Mouse (Mus musculus) cerebellum, adult 2 months (tissue): ENCODE measurements around the gene Ccin. TPM values are rescaled to one million over a fixed set of nuclear protein-coding genes. Genes with fewer than 3 reads are reported as not detected.

Experiments
- DNase-seq, 2 experiments: peaks; one replicate each; pipeline ENCODE4 v3.0.0; 2021
- H3K27ac ChIP-seq: fragments of 200-500 bp; 2 replicates; pipeline ENCODE4 v1.5.1; 2012; ENCODE audit warnings: low read length, control low read depth, inconsistent platforms; ENCODE audit not compliant: insufficient read depth
- H3K27me3 ChIP-seq: fragments of 200-500 bp; 2 replicates; pipeline ENCODE4 v1.6.1; 2012; ENCODE audit warnings: inconsistent platforms, mild to moderate bottlenecking, low read length, moderate library complexity; ENCODE audit not compliant: control insufficient read depth, insufficient read depth
- H3K4me1 ChIP-seq: fragments of 200-500 bp; 2 replicates; pipeline ENCODE4 v1.6.1; 2011; ENCODE audit warnings: low read length; ENCODE audit not compliant: control insufficient read depth, insufficient read depth
- H3K4me3 ChIP-seq: fragments of 200-500 bp; replicated peaks from 2 replicates; pipeline ENCODE3; 2011; ENCODE audit warnings: mild to moderate bottlenecking, low read depth, low read length, control low read depth; ENCODE audit not compliant: insufficient read depth
- CTCF ChIP-seq: fragments of 200-500 bp; IDR thresholded peaks from 2 replicates; pipeline ENCODE4 v1.5.1; 2011; ENCODE audit warnings: low read depth, mild to moderate bottlenecking, control low read depth, low read length, moderate library complexity, borderline replicate concordance; ENCODE audit not compliant: insufficient read depth
- POLR2A ChIP-seq: fragments of 200-500 bp; IDR thresholded peaks from 2 replicates; pipeline ENCODE4 v1.6.1; 2011; ENCODE audit warnings: low read length, control low read depth, borderline replicate concordance; ENCODE audit not compliant: insufficient read depth
- WGBS: fragments of 180-500 bp; shearing (Covaris S2); methylation state at CpG from one replicate; pipeline ENCODE4 v1.1.7; 2018; 5-methylcytosine and 5-hydroxymethylcytosine counted together
- polyA plus RNA-seq: library from polyadenylated mRNA; depleted of rRNA; stranded (reverse); fragments of >200 nt; gene quantifications from 2 replicates; pipeline ENCODE4 v1.2.3, GENCODE M21; 2012

Ccin gene
- polyA plus RNA-seq, 1 experiment: not detected

DNA sequence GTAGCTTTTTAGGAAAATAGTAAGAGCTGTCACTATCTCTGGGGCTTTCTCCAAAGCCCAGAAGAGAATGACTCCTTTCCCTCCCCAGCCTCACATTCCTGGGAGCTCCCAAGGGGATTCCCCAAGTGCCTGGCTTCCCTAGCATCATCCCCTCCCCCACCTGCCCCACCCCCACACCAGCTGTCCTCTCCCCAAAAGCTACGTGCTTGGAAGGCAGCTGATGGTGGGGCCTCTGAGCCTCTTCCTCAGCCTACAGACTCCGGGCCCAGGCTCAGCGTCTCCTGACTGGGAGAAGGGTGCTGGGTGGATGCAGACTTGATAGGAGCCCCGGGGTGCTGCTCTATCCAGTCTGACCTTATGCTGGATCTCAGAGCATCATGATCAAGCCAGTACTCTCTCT lies 13.9 kb upstream of the Ccin start:
- Histone ChIP-seq H3K27me3 (no peaks in the 10 kb centered on the region), H3K4me1 (no peaks in the 10 kb centered on the region), H3K4me3 (no peak overlapping the region), H3K27ac (no peak overlapping the region)
- DNase-seq: no peak
- 18% methylated on average over 4 of the region's 4 CpGs for WGBS
- TF ChIP-seq POLR2A (no peak), CTCF (no peak)

DNA sequence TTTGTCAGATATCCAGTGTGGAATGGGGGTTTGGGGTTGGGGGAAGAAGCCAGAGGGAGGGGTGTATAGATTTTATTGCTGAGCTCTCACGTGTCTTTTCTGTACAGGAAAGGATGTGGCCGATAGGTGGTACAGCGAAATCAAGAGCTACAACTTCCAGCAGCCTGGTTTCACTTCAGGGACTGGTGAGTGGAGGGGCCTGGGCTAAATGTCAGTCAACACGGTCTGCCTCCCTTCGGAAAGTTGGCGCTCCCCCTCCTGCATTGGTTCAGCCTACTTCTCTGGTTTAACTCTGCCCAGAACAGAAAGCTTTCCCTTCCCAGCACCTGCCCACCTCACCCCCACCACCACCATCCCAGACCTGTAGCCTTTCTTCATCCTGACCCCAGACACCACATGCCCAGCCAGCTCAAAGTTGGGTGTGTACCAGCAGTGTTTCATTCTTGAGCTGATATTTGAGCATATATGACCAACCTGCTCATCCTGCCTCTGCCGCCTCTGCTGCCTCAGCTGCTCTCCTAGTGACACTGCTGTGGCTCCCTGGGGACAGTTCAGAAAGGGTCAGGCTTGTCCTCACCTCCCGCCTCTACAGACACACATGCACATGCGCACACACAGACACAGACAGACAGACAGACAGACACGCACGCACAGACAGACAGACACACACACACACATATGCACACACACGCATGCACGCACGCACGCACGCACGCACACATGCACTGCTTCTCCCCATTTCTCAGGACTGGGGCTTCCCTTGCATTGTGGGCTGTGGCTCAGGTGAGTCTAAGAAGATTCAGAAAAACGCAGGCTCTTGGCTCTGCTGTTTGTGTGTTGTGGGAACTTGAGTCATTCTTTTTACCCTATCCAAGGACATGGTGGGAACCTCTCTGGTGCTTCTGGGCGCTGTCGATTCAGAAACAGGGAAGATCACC lies 12.6 kb upstream of the Ccin start:
- no peaks in the 10 kb centered on the region for H3K4me1 ChIP-seq
- 91% methylated on average over 20 of the region's 20 CpGs for WGBS
- no peak overlapping the region for H3K27ac ChIP-seq
- no peaks in the 10 kb centered on the region for H3K27me3 ChIP-seq
- no peak overlapping the region for H3K4me3 ChIP-seq
- no peak for TF ChIP-seq POLR2A
- TF ChIP-seq CTCF: no peak
- DNase-seq: no peak

DNA sequence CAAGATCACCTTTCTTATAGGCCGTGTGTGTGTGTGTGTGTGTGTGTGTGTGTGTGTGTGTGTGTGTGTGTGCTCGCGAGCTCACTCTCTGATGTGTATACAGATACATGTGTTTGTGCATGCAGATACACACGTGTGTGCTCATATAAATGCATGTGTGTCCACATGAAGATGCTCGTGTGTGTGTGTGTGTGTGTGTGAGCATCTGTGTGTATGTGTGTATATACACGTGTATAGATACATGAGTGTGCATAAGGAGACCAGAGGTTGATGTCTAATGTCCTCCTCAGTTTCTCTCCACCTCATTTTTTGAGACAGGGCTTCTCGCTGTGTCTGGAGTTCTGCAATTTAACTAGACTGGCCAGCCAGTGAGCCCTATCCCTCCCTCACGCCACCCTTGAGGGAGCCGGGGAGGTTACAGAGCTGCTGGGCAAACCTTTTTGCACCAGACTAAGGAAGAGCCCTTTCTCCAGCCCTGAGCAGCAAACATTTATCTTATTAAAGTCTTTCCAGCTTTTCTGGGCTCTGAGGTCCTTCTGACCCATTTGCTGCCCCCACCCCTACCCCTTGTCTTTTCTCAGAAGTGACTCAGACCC lies 11.6 kb upstream of the Ccin start:
- H3K27ac ChIP-seq: peak overlapping the region; percentile 39; the same call in 1 of the 2 replicates
- no peaks in the 10 kb centered on the region for H3K4me1 ChIP-seq
- no peak overlapping the region for H3K4me3 ChIP-seq
- H3K27me3 ChIP-seq: no peaks in the 10 kb centered on the region
- WGBS: 87% methylated on average over 9 of the region's 9 CpGs
- no peak for DNase-seq
- TF ChIP-seq CTCF (no peak), POLR2A (no peak)

DNA sequence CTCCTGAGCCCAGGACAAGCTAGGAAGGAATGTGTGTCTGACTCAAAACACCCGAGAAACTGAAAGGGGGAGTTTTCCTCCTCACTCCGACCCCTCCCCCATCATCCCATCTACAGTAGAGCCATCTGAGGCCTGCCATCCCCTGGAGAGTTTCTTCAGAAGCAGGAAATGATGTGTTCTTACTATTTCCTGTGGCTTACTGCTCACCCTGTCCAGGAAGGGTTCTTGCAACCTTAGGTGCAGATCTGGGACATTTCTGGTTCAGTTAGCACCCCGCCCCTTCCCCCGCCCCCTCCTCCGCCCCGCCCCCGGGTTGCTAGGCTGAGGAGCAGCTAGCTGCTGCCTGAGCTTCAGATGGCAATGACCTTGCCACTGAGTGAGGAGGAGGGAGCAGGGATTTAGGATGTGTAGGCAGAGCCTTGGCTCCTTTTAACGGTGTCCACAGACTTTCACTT lies 11.1 kb upstream of the Ccin start:
- H3K27me3 ChIP-seq: no peaks in the 10 kb centered on the region
- no peak overlapping the region; the same call in 1 of the 2 replicates for H3K27ac ChIP-seq
- no peaks in the 10 kb centered on the region for H3K4me1 ChIP-seq
- 16% methylated on average over 8 of the region's 8 CpGs for WGBS
- no peak for DNase-seq
- no peak for TF ChIP-seq POLR2A
- no peak for TF ChIP-seq CTCF
- H3K4me3 ChIP-seq: no peak overlapping the region

DNA sequence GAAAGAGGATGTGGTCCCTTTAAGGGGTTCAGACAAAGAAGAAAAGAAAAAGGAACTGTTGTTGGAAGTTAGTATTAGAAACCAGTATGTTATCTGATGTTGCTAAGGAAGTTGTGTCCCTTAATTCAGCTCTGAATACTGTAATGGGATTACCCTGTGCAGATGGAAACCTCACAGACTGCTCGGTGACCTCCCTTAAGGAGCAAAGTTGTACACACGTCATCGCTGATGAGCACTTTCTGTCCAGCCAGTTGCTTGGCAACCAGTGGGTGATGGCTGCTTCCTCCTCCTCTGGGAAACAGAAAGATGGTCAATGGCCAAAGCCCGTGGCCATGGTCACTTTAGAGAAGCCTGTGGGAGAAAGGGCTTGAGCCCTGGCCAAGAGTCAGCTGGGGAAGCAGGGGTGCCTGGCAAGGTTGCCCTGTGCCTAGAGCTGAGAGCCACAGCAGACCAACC lies 9.7 kb upstream of the Ccin start:
- 23% methylated on average over 4 of the region's 4 CpGs for WGBS
- Histone ChIP-seq H3K4me1 (no peaks in the 10 kb centered on the region), H3K27me3 (no peaks in the 10 kb centered on the region), H3K4me3 (no peak overlapping the region), H3K27ac (no peak overlapping the region)
- peak in 1 of 2 experiments; percentile 60 for DNase-seq
- TF ChIP-seq POLR2A: no peak
- TF ChIP-seq CTCF: no peak

DNA sequence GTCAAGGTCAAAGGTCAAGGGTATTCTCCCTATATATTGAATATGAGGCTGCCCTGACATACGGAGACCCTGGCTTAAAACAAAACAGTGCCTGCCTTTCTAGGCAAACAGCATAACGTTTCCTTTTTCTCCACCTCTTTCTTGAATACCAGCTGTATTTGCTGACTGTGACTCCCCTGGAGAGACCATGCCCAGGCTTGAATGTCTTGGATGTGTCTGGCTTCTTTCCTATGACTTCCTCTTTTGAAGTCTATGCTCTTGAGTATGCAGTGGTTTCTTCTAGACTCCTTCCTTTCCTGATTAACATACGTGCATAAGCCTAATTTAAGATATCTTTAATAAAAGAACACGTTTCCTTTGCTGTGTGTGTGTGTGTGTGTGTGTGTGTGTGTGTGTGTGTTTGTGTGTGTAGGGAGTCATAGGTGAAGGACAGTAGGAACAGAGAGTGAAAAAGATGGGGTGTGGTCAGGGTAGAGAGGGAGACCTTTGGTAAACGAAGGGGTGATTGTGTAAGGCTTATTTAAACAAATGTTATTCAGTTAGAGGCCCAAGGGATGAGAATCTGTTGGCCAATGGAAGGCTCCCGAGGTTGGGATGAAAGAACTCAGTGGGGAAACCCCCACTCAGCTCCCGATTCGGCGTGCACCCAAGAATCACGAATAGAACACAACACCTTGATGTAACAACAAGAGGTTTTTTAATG lies 8.2 kb upstream of the Ccin start:
- no peak for DNase-seq
- no peak overlapping the region for H3K4me3 ChIP-seq
- no peaks in the 10 kb centered on the region for H3K4me1 ChIP-seq
- no peaks in the 10 kb centered on the region for H3K27me3 ChIP-seq
- TF ChIP-seq CTCF (no peak), POLR2A (no peak)
- no peak overlapping the region for H3K27ac ChIP-seq
- 86% methylated on average over 10 of the region's 10 CpGs for WGBS

DNA sequence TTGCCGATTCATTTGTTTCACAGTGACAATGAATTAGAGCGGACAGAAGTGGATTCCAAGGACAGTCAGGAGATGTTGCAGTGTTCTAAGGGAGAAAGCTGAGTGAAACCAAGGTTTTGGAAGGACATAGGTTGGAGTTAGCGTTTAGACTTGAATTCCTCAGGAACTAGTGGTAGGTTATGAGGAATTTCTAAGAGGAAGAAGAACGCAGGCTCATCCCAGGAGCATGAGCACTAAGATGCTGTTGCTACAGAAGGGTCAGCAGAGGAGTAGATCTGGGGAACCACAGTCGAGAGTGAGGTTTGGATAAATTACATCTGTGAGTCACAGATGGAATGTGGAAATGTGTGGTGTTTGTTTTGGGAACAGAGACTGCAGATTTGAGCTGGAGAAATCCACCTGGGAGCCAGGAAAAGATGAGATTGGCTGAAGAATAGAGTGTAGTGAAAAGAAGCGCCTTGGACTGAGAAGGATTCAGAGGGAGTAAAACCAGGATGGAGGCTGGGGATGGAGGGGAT lies 7.0 kb upstream of the Ccin start:
- Histone ChIP-seq H3K27me3 (no peaks in the 10 kb centered on the region), H3K27ac (no peak overlapping the region), H3K4me1 (no peaks in the 10 kb centered on the region), H3K4me3 (no peak overlapping the region)
- WGBS: 85% methylated on average over 6 of the region's 6 CpGs
- DNase-seq: no peak
- TF ChIP-seq CTCF: no peak
- TF ChIP-seq POLR2A: no peak
